Mouse (Mus musculus) liver, embryonic 14.5 days (tissue): Measurements from ENCODE around the gene E130208F15Rik. TPM values are rescaled to one million over a fixed set of nuclear protein-coding genes. Genes with fewer than 3 reads are reported as not detected.
A peak's percentile ranks its signal among the peaks of the same experiment; 100 is the strongest.

ENCODE experiments used
- ATAC-seq: fragments of 200-750 bp; cut with Nextera tagmentation; 2 replicates; pipeline ENCODE4 v1.8.0; 2017; ENCODE audit warnings: moderate number of reproducible peaks, mild to moderate bottlenecking, moderate library complexity; ENCODE audit not compliant: insufficient read depth
- DNase-seq, 3 experiments: peaks; one replicate each; pipeline ENCODE4 v3.0.0-alpha.2; 2012 to 2013; ENCODE audit warnings: low read depth in 3 of 3, low spot score in 3 of 3
- H3K27ac ChIP-seq: fragments of 300-500 bp; sonication (generic); 2 replicates; pipeline ENCODE4 v1.5.1; 2014; ENCODE audit warnings: moderate library complexity, mild to moderate bottlenecking, control low read depth, inconsistent platforms
- H3K27me3 ChIP-seq: fragments of 300-500 bp; sonication (generic); 2 replicates; pipeline ENCODE4 v1.6.1; 2014; ENCODE audit warnings: mild to moderate bottlenecking, low read length, moderate library complexity; ENCODE audit not compliant: control insufficient read depth, insufficient read depth
- H3K36me3 ChIP-seq: fragments of 300-500 bp; sonication (generic); replicated peaks from 2 replicates; pipeline ENCODE4 v1.6.1; 2014; ENCODE audit warnings: low read depth; ENCODE audit not compliant: control insufficient read depth, insufficient read depth
- H3K4me1 ChIP-seq, 2 experiments: fragments of 200-500 bp in 1 of 2; fragments of 300-500 bp in 1 of 2; sonication (generic) in 1 of 2; replicated peaks; 2 replicates each; pipeline ENCODE4 v1.6.1; 2012 to 2014; ENCODE audit warnings: antibody characterized with exemption in 1 of 2, inconsistent platforms in 1 of 2, low read length in 1 of 2; ENCODE audit not compliant: control insufficient read depth in 2 of 2, insufficient read depth in 2 of 2
- H3K4me2 ChIP-seq: fragments of 300-500 bp; sonication (generic); 2 replicates; pipeline ENCODE4 v1.6.1; 2014; ENCODE audit warnings: low read depth, mild to moderate bottlenecking, control low read depth, moderate library complexity
- H3K4me3 ChIP-seq, 2 experiments: fragments of 200-500 bp in 1 of 2; fragments of 300-500 bp in 1 of 2; sonication (generic) in 1 of 2; 2 replicates each; pipeline ENCODE4 v1.5.1; 2012 to 2014; ENCODE audit warnings: low read depth in 2 of 2, low read length in 2 of 2, mild to moderate bottlenecking in 2 of 2, control low read depth in 1 of 2, inconsistent platforms in 1 of 2, moderate library complexity in 1 of 2; ENCODE audit not compliant: insufficient read depth in 1 of 2
- H3K9ac ChIP-seq: fragments of 300-500 bp; sonication (generic); replicated peaks from 2 replicates; pipeline ENCODE4 v1.6.1; 2014; ENCODE audit warnings: mild to moderate bottlenecking, control low read depth, moderate library complexity
- H3K9me3 ChIP-seq: fragments of 300-500 bp; sonication (generic); 2 replicates; pipeline ENCODE4 v1.6.1; 2016; ENCODE audit warnings: low read length, mixed read lengths; ENCODE audit not compliant: control insufficient read depth
- CTCF ChIP-seq: IDR thresholded peaks from 2 replicates; pipeline ENCODE4 v1.5.1; 2016; ENCODE audit warnings: antibody characterized with exemption, low read depth, control low read depth
- EP300 ChIP-seq: IDR thresholded peaks from 2 replicates; pipeline ENCODE4 v1.6.1; 2016; ENCODE audit warnings: antibody characterized with exemption, low read depth
- WGBS: fragments of 180-500 bp; shearing (Covaris S2); extraction: QIAGEN DNeasy Blood & Tissue Kit; methylation state at CpG from one replicate; pipeline ENCODE4 v1.1.7; 2014; ENCODE audit not compliant: insufficient replicate concordance; 5-methylcytosine and 5-hydroxymethylcytosine counted together
- polyA plus RNA-seq, 2 experiments: library from polyadenylated mRNA; depleted of rRNA in 1 of 2; stranded (reverse) in 1 of 2; unstranded in 1 of 2; fragments of >200 nt; fragmentation: Nextera tagmentation in 1 of 2; extraction: Ambion mirVana in 1 of 2; gene quantifications; 2 replicates each; pipeline versions ENCODE4 v1.2.1 to v1.2.3; 2012 to 2014

E130208F15Rik gene
- polyA plus RNA-seq, 2 experiments: 0.19 TPM; not detected in 1

GRCm38 (mm10) chr7:30294296-30294695 lies 27.2 kb upstream of the E130208F15Rik start:
- Histone ChIP-seq H3K27ac (no peak overlapping the region), H3K27me3 (no peaks in the 10 kb centered on the region), H3K4me3 (no peak overlapping the region), H3K9ac (no peak overlapping the region), H3K9me3 (no peaks in the 10 kb centered on the region), H3K36me3 (no peaks in the 10 kb centered on the region), H3K4me2 (no peak overlapping the region), H3K4me1 (no peaks in the 10 kb centered on the region)
- TF ChIP-seq CTCF (no peak), EP300 (no peak)
- ATAC-seq (no peak), DNase-seq (no peak)
- 56% methylated on average over 5 of the region's 5 CpGs for WGBS

- Histone ChIP-seq H3K27me3 (no peaks in the 10 kb centered on the region), H3K4me2 (no peak overlapping the region), H3K4me3 (no peak overlapping the region), H3K9ac (no peak overlapping the region), H3K9me3 (no peaks in the 10 kb centered on the region), H3K27ac (no peak overlapping the region), H3K36me3 (no peaks in the 10 kb centered on the region), H3K4me1 (no peaks in the 10 kb centered on the region)
- DNase-seq (no peak), ATAC-seq (no peak)
- WGBS: 45% methylated on average over 10 of the region's 10 CpGs
- TF ChIP-seq CTCF: no peak
- no peak for TF ChIP-seq EP300
Observed at GRCm38 (mm10) chr7:30295103-30295502, 26.4 kb upstream of the E130208F15Rik start.

- Histone ChIP-seq H3K9ac (no peak overlapping the region), H3K4me1 (no peaks in the 10 kb centered on the region), H3K4me3 (no peak overlapping the region), H3K27me3 (no peaks in the 10 kb centered on the region), H3K27ac (no peak overlapping the region), H3K4me2 (no peak overlapping the region), H3K9me3 (no peaks in the 10 kb centered on the region), H3K36me3 (no peaks in the 10 kb centered on the region)
- DNase-seq (no peak), ATAC-seq (no peak)
- no peak for TF ChIP-seq CTCF
- no peak for TF ChIP-seq EP300
- 49% methylated on average over 15 of the region's 15 CpGs for WGBS
Observed at GRCm38 (mm10) chr7:30296816-30297215, 24.7 kb upstream of the E130208F15Rik start.

- H3K4me2 ChIP-seq: no peak overlapping the region
- H3K4me1 ChIP-seq: no peaks in the 10 kb centered on the region
- no peaks in the 10 kb centered on the region for H3K9me3 ChIP-seq
- no peak overlapping the region for H3K9ac ChIP-seq
- H3K27ac ChIP-seq: no peak overlapping the region
- 65% methylated on average over 16 of the region's 16 CpGs for WGBS
- no peak for DNase-seq
- no peak overlapping the region for H3K4me3 ChIP-seq
- TF ChIP-seq EP300 (no peak), CTCF (no peak)
- H3K36me3 ChIP-seq: no peaks in the 10 kb centered on the region
- no peaks in the 10 kb centered on the region for H3K27me3 ChIP-seq
- ATAC-seq: no peak
Observed at GRCm38 (mm10) chr7:30297266-30297665, 24.3 kb upstream of the E130208F15Rik start.

GRCm38 (mm10) chr7:30300914-30301313 lies 20.6 kb upstream of the E130208F15Rik start:
- H3K9me3 ChIP-seq: no peaks in the 10 kb centered on the region
- no peak overlapping the region for H3K4me2 ChIP-seq
- H3K27ac ChIP-seq: no peak overlapping the region
- no peak overlapping the region for H3K9ac ChIP-seq
- ATAC-seq (no peak), DNase-seq (no peak)
- H3K36me3 ChIP-seq: no peaks in the 10 kb centered on the region
- H3K27me3 ChIP-seq: no peaks in the 10 kb centered on the region
- H3K4me1 ChIP-seq: no peaks in the 10 kb centered on the region
- no peak overlapping the region for H3K4me3 ChIP-seq
- WGBS: 28% methylated on average over 3 of the region's 3 CpGs
- no peak for TF ChIP-seq EP300
- peak; percentile 80 for TF ChIP-seq CTCF
